Mouse (Mus musculus) CH12.LX (cell line): ENCODE measurements around the gene Ccnk.

Experiments
- CHD1 ChIP-seq: IDR thresholded peaks from 2 replicates; pipeline ENCODE4 v1.6.1; 2012; ENCODE audit warnings: low read depth, low read length, improper control_type of control experiment, inconsistent platforms
- CTCF ChIP-seq, 2 experiments: IDR thresholded peaks in 1 of 2; conservative IDR thresholded peaks in 1 of 2; 2 replicates each; pipeline ENCODE4 v1.5.1; 2011 to 2012; ENCODE audit warnings: low read depth in 2 of 2, low read length in 2 of 2, improper control_type of control experiment in 1 of 2, inconsistent platforms in 1 of 2, mild to moderate bottlenecking in 1 of 2, moderate library complexity in 1 of 2
- E2F4 ChIP-seq: IDR thresholded peaks from 2 replicates; pipeline ENCODE4 v1.6.1; 2011; ENCODE audit warnings: low read depth, low read length, improper control_type of control experiment; ENCODE audit not compliant: insufficient replicate concordance
- EP300 ChIP-seq: IDR thresholded peaks from 2 replicates; pipeline ENCODE4 v1.6.1; 2011; ENCODE audit warnings: low read length, improper control_type of control experiment
- IRF4 ChIP-seq: IDR thresholded peaks from 2 replicates; pipeline ENCODE4 v1.6.1; 2014; ENCODE audit warnings: low read depth, mild to moderate bottlenecking, inconsistent platforms, low read length, improper control_type of control experiment
- MAFK ChIP-seq: IDR thresholded peaks from 2 replicates; pipeline ENCODE4 v1.6.1; 2011; ENCODE audit warnings: low read length, improper control_type of control experiment; ENCODE audit not compliant: insufficient replicate concordance
- MEF2A ChIP-seq: IDR thresholded peaks from 2 replicates; pipeline ENCODE4 v1.6.1; 2014; ENCODE audit warnings: low read depth, mild to moderate bottlenecking, inconsistent platforms, low read length, improper control_type of control experiment, borderline replicate concordance
- POLR2A ChIP-seq: IDR thresholded peaks from 2 replicates; pipeline ENCODE4 v1.6.1; 2011; ENCODE audit warnings: low read depth, mild to moderate bottlenecking, improper control_type of control experiment, low read length
- RAD21 ChIP-seq: IDR thresholded peaks from 2 replicates; pipeline ENCODE4 v1.6.1; 2011; ENCODE audit warnings: low read depth, mild to moderate bottlenecking, low read length, improper control_type of control experiment, moderate library complexity
- SMC3 ChIP-seq: IDR thresholded peaks from 2 replicates; pipeline ENCODE4 v1.6.1; 2011; ENCODE audit warnings: low read depth, low read length, improper control_type of control experiment
- TCF12 ChIP-seq: IDR thresholded peaks from 2 replicates; pipeline ENCODE4 v1.6.1; 2014; ENCODE audit warnings: low read depth, mild to moderate bottlenecking, inconsistent platforms, low read length, improper control_type of control experiment

DNA sequence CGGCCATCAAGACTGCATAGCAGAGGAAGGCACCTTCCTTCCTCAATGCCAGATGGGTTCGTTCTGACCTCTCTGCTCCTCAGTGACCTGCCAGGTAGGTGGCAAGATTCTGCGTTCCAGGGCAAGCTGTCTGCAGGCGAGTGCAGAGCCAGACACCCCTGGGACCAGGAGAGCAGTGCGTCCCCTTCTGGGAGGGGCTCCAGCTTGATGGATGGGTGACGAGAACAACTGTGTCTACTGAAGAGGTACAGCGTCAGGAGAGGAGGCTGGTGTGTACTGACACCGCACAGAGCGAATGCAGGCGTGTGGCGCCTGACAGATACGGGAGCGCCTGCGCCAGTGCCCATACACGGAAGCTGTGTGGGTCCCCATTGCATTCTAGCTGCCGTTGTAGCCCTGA is 48.1 kb downstream of the Ccnk start:
- TF ChIP-seq CTCF (conservative IDR thresholded peaks at IDR 0.05 in 1 of 2, IDR thresholded peaks at IDR 0.05 in 1 of 2; ENCODE audit: low read depth in 2 of 2, low read length in 2 of 2): no peak
- no peak for TF ChIP-seq E2F4
- no peak for TF ChIP-seq CHD1
- TF ChIP-seq POLR2A: no peak
- no peak for TF ChIP-seq MAFK
- TF ChIP-seq SMC3: no peak
- no peak for TF ChIP-seq RAD21
- TF ChIP-seq TCF12: no peak
- no peak for TF ChIP-seq MEF2A
- no peak for TF ChIP-seq EP300
- no peak for TF ChIP-seq IRF4
